Mouse (Mus musculus) myocyte (in vitro differentiated cells): ENCODE measurements around the gene Tstd1. TPM values are rescaled to one million over a fixed set of nuclear protein-coding genes. Genes with fewer than 3 reads are reported as not detected.

Experiments
- H3K27me3 ChIP-seq: one replicate; pipeline ENCODE4 v1.6.1; 2011; ENCODE audit not compliant: control insufficient read depth, insufficient read depth, insufficient read length
- H3K36me3 ChIP-seq: one replicate; pipeline ENCODE4 v1.6.1; 2011; ENCODE audit not compliant: control insufficient read depth, insufficient read depth
- H3K4me2 ChIP-seq: one replicate; pipeline ENCODE4 v1.6.1; 2011; ENCODE audit warnings: low read depth, control low read depth
- H3K4me3 ChIP-seq: one replicate; pipeline ENCODE4 v1.5.1; 2011; ENCODE audit warnings: mild to moderate bottlenecking, control low read depth, moderate library complexity
- H3K79me2 ChIP-seq: one replicate; pipeline ENCODE4 v1.6.1; 2011; ENCODE audit not compliant: control insufficient read depth, insufficient read depth
- H3ac ChIP-seq: one replicate; pipeline ENCODE4 v1.6.1; 2011; ENCODE audit not compliant: control insufficient read depth, insufficient read length
- CEBPB ChIP-seq: IDR thresholded peaks from 2 replicates; pipeline ENCODE4 v1.6.1; 2011; ENCODE audit warnings: mild to moderate bottlenecking, moderate library complexity; ENCODE audit not compliant: poor library complexity, insufficient read depth, severe bottlenecking
- E2F4 ChIP-seq: IDR thresholded peaks from one replicate; pipeline ENCODE4 v1.6.1; 2011; ENCODE audit warnings: mild to moderate bottlenecking, control low read depth, moderate library complexity; ENCODE audit not compliant: insufficient read depth
- MAX ChIP-seq: IDR thresholded peaks from one replicate; pipeline ENCODE4 v1.6.1; 2011; ENCODE audit warnings: low read depth, mild to moderate bottlenecking, control low read depth
- MYOD1 ChIP-seq, 3 experiments: IDR thresholded peaks; one replicate each; pipeline ENCODE4 v1.6.1; 2011; ENCODE audit warnings: control low read depth in 2 of 3, low read depth in 2 of 3, mild to moderate bottlenecking in 2 of 3, moderate library complexity in 1 of 3; ENCODE audit not compliant: insufficient read length in 2 of 3, control insufficient read depth in 1 of 3
- MYOG ChIP-seq, 3 experiments: IDR thresholded peaks; one replicate each; pipeline ENCODE4 v1.6.1; 2011; ENCODE audit warnings: control low read depth in 2 of 3, low read depth in 2 of 3, mild to moderate bottlenecking in 2 of 3; ENCODE audit not compliant: insufficient read length in 2 of 3, control insufficient read depth in 1 of 3, insufficient read depth in 1 of 3
- POLR2A ChIP-seq: IDR thresholded peaks from one replicate; pipeline ENCODE4 v1.6.1; 2011; ENCODE audit warnings: low read depth, mild to moderate bottlenecking, control low read depth, moderate library complexity; ENCODE audit not compliant: insufficient read length
- POLR2AphosphoS2 ChIP-seq: IDR thresholded peaks from one replicate; pipeline ENCODE4 v1.6.1; 2011; ENCODE audit warnings: low read depth, control low read depth; ENCODE audit not compliant: insufficient read length
- REST ChIP-seq: IDR thresholded peaks from one replicate; pipeline ENCODE4 v1.6.1; 2011; ENCODE audit warnings: mild to moderate bottlenecking, control low read depth, moderate library complexity; ENCODE audit not compliant: insufficient read depth, insufficient read length
- SRF ChIP-seq: IDR thresholded peaks from one replicate; pipeline ENCODE4 v1.6.1; 2011; ENCODE audit warnings: low read depth; ENCODE audit not compliant: control insufficient read depth, insufficient read length
- TCF12 ChIP-seq: IDR thresholded peaks from one replicate; pipeline ENCODE4 v1.6.1; 2011; ENCODE audit warnings: mild to moderate bottlenecking, control low read depth; ENCODE audit not compliant: poor library complexity, insufficient read depth, severe bottlenecking
- TCF3 ChIP-seq: IDR thresholded peaks from one replicate; pipeline ENCODE4 v1.6.1; 2011; ENCODE audit warnings: low read depth, control low read depth; ENCODE audit not compliant: insufficient read length
- USF1 ChIP-seq: IDR thresholded peaks from one replicate; pipeline ENCODE4 v1.6.1; 2011; ENCODE audit warnings: low read depth, mild to moderate bottlenecking, control low read depth, moderate library complexity
- polyA plus RNA-seq: library from polyadenylated mRNA; unstranded; fragments of >200 nt; fragmentation: generic; extraction: Trizol; gene quantifications from one replicate; pipeline ENCODE4 v1.2.1, GENCODE M21; 2012; ENCODE audit warnings: missing spikeins

The Tstd1 gene
- polyA plus RNA-seq, 1 experiment = 0.41 TPM

GRCm38 (mm10) chr1:171387099-171387498, 31.6 kb upstream of the Tstd1 start:
- H3K4me3 ChIP-seq = no peak overlapping the region

DNA sequence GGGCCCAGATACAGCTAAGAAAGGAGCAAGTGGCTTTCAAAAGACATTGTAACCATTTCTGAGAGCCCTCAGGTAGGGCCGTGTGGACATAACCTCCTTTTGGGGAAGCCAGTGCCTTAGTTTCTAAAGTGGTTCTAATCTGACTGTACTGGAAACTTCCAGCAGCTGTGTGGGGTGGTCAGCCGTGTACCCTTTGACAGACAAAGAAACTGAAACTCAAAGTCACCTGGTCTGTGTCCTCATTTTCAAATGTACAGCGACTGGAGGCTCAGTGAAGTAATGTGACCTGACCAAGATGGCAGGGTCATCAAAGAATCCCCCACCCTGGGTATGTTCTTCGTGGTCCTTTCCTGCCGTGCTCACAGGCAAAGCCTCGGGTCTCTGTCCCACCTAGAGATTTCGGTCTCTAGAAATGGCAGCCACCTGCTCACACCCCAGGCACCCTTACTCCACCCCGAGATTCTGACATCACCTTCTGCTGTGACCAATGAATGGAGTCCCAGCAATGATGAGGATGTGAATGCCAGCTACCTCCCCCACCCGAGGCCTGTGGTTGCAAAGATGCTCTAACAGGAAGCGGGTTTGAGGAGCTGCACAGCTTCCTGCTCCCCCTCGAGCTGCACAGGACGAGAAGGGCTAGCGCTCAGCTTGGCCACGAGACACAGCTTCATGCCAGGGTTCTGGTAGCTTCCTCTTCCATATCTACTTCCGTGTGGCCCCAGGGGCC, 30.1 kb upstream of the Tstd1 start, which contains the start of gene Arhgap30:
TSS of gene Arhgap30 (plus strand) at position 579 of the 727 bp plus-strand sequence.
- no peaks in the 10 kb centered on the region for H3K27me3 ChIP-seq
- H3K4me3 ChIP-seq = no peak within 1 kb of the TSS
- no peaks in the 10 kb centered on the region for H3K79me2 ChIP-seq
- no peak for TF ChIP-seq POLR2AphosphoS2
- TF ChIP-seq MYOD1 (IDR thresholded peaks at IDR 0.05; ENCODE audit: control insufficient read depth in 1 of 3, insufficient read length in 2 of 3, low read depth in 2 of 3) = no peak
- no peak for TF ChIP-seq TCF3
- TF ChIP-seq TCF12 = no peak
- no peak for TF ChIP-seq USF1
- H3K36me3 ChIP-seq = no peaks in the 10 kb centered on the region
- H3ac ChIP-seq = no peak within 1 kb of the TSS
- no peak within 1 kb of the TSS for H3K4me2 ChIP-seq

More at GRCm38 (mm10) chr1:171387099-171387498, 31.6 kb upstream of the Tstd1 start:
- Histone ChIP-seq H3K4me2 (no peak overlapping the region), H3K27me3 (no peaks in the 10 kb centered on the region), H3K79me2 (no peaks in the 10 kb centered on the region), H3ac (no peak overlapping the region), H3K36me3 (no peaks in the 10 kb centered on the region)
- TF ChIP-seq SRF = no peak
- no peak for TF ChIP-seq POLR2AphosphoS2
- TF ChIP-seq TCF12 = no peak
- TF ChIP-seq CEBPB = no peak
- TF ChIP-seq MYOG (IDR thresholded peaks at IDR 0.05; ENCODE audit: control insufficient read depth in 1 of 3, insufficient read depth in 1 of 3, insufficient read length in 2 of 3, low read depth in 2 of 3) = no peak
- TF ChIP-seq REST = no peak
- no peak for TF ChIP-seq MYOD1 (IDR thresholded peaks at IDR 0.05; ENCODE audit: control insufficient read depth in 1 of 3, insufficient read length in 2 of 3, low read depth in 2 of 3)
- TF ChIP-seq TCF3 = no peak
- TF ChIP-seq E2F4 = no peak
- no peak for TF ChIP-seq MAX
- TF ChIP-seq USF1 = no peak
- TF ChIP-seq POLR2A = no peak

DNA sequence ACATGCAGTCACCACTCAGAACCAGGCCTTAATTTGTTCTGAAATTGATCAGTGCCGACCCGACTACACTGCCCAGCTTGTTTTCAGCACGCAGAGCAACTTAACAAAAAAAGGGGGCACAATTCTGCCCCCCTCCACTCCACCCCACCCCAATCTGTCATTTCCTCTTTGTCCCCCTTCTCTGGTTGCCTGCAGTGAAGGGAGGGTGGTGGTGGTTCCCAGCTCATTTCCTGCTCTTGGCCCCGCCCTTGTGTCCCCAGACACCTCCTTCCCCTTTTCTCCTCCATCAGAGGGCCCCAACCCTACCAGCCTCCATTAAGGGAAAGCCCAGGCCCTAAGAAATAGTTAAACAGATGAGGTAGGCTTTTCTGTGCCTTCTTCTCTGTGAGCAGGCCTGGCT, 28.6 kb upstream of the Tstd1 start:
- Histone ChIP-seq H3K36me3 (no peaks in the 10 kb centered on the region), H3K79me2 (no peaks in the 10 kb centered on the region), H3K4me3 (no peak overlapping the region), H3ac (no peak overlapping the region), H3K27me3 (no peaks in the 10 kb centered on the region), H3K4me2 (no peak overlapping the region)
- TF ChIP-seq MYOG (IDR thresholded peaks at IDR 0.05; ENCODE audit: control insufficient read depth in 1 of 3, insufficient read depth in 1 of 3, insufficient read length in 2 of 3, low read depth in 2 of 3) (no peak), TCF12 (no peak), MYOD1 (IDR thresholded peaks at IDR 0.05; ENCODE audit: control insufficient read depth in 1 of 3, insufficient read length in 2 of 3, low read depth in 2 of 3) (no peak), MAX (no peak), SRF (no peak), TCF3 (no peak), REST (no peak), E2F4 (no peak), POLR2A (no peak), USF1 (no peak), POLR2AphosphoS2 (no peak)

DNA sequence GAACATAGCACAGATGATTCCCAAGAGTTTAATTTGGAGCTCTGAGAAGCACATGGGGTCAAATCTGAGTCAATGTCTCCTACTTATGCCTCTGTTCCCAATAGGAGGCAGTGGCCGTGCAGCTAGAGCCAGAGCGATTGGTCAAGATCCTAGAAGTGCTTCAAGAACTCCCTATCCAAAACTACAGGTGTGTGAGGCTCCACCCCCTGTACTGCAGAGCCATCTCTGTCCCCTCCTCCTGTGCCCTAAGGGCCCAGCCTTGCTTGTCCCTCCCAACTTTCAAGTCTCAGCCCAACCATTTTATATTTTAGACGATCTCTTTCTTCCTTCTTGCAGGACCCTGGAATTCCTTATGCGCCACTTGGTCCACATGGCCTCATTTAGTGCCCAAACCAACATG, 16.9 kb upstream of the Tstd1 start:
- Histone ChIP-seq H3K27me3 (no peaks in the 10 kb centered on the region), H3ac (no peak overlapping the region), H3K4me3 (no peak overlapping the region), H3K4me2 (no peak overlapping the region), H3K79me2 (no peaks in the 10 kb centered on the region), H3K36me3 (no peaks in the 10 kb centered on the region)
- no peak for TF ChIP-seq USF1
- no peak for TF ChIP-seq MYOG (IDR thresholded peaks at IDR 0.05; ENCODE audit: control insufficient read depth in 1 of 3, insufficient read depth in 1 of 3, insufficient read length in 2 of 3, low read depth in 2 of 3)
- no peak for TF ChIP-seq MAX
- TF ChIP-seq TCF12 = no peak

GRCm38 (mm10) chr1:171402991-171403390, 15.7 kb upstream of the Tstd1 start:
- Histone ChIP-seq H3ac (no peak overlapping the region), H3K36me3 (no peaks in the 10 kb centered on the region), H3K79me2 (no peaks in the 10 kb centered on the region), H3K27me3 (no peaks in the 10 kb centered on the region), H3K4me3 (no peak overlapping the region), H3K4me2 (no peak overlapping the region)
- TF ChIP-seq TCF12 (no peak), REST (no peak), MYOD1 (IDR thresholded peaks at IDR 0.05; ENCODE audit: control insufficient read depth in 1 of 3, insufficient read length in 2 of 3, low read depth in 2 of 3) (no peak), MAX (no peak), SRF (no peak), CEBPB (no peak), E2F4 (no peak), POLR2A (no peak), MYOG (IDR thresholded peaks at IDR 0.05; ENCODE audit: control insufficient read depth in 1 of 3, insufficient read depth in 1 of 3, insufficient read length in 2 of 3, low read depth in 2 of 3) (no peak), TCF3 (no peak), USF1 (no peak), POLR2AphosphoS2 (no peak)
